Mouse (Mus musculus): ENCODE data around the gene Irf2. TPM values are rescaled to one million over a fixed set of nuclear protein-coding genes. Genes with fewer than 3 reads are reported as not detected.
A peak's percentile ranks its signal among the peaks of the same experiment; 100 is the strongest.

Irf2 gene
- total RNA-seq, 2 experiments from 2014 or later = 54.9 to 72.7 TPM

- DNase-seq (ENCODE audit: low spot score in 2 of 2) = no peak
Measured at GRCm38 (mm10) chr8:46755731-46756333, 16.3 kb downstream of the Irf2 start.

- no peak for DNase-seq (ENCODE audit: low spot score in 2 of 2)
Measured at GRCm38 (mm10) chr8:46757613-46758012, 18.1 kb downstream of the Irf2 start.

GRCm38 (mm10) chr8:46758131-46758530 lies 18.6 kb downstream of the Irf2 start:
- DNase-seq (ENCODE audit: low spot score in 2 of 2) = no peak

DNA sequence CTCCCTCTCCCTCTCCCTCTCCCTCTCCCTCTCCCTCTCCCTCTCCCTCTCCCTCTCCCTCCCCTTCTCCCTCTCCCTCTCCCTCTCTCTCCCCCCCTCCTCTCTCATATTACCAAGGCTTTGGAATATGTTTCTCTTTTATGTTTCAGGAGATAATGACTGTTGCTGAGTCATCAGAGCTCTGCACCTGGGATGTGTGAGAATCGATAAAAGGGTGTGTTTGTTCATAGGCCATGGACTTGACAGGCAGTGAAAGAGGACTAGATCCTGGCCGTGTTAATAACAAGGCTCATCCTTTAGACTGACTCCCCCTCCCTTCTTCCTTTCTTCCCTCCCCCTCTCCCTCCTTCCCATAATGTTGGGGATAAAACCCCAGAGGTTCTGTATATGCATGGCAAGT lies 19.1 kb downstream of the Irf2 start:
- no peak for DNase-seq (ENCODE audit: low spot score in 2 of 2)

DNA sequence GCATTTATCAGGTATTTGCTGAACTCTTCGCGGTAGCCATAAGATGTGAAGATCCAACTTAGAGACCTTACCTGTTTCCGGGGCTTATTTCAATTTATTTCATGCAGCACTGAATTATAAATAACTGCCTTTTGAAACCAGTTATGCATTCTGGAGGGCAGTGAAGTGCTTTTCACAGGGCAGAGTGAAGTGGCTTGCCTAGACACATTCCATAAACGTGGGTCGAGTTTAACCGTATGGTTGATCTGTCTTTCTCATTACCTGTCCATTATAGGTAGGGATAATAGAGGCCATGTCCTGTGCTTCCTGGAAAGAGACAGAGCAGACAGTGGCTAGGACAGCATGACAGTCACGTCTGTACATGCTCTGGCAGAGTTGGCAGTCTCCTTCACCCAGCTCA lies 20.0 kb downstream of the Irf2 start:
- no peak for DNase-seq (ENCODE audit: low spot score in 2 of 2)

DNA sequence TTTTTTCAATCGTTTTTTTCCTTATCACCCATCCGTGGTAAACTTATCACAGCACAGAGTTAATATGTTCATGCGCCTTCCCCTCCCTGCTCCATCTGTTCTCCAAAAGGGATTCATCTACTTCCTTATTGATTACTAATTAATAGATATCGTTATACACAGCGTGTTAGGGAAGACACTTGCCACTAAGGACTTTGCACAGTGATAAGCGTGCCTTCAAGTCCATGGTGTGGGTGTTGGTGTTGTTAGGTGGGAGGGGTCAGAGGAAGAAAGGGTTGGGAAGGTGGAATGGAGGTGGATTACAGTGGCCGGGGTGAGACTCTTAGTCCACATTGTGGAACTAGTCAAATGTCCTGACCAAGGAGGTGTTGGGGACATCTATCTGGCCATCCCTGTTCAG lies 21.2 kb downstream of the Irf2 start:
- no peak for DNase-seq (ENCODE audit: low spot score in 2 of 2)

GRCm38 (mm10) chr8:46761454-46761853 lies 21.9 kb downstream of the Irf2 start:
- DNase-seq (ENCODE audit: low spot score in 2 of 2) = no peak

GRCm38 (mm10) chr8:46769408-46770180 lies 30.1 kb downstream of the Irf2 start:
- peak in 1 of 2 experiments; percentile 65 for DNase-seq (ENCODE audit: low spot score in 2 of 2)

DNA sequence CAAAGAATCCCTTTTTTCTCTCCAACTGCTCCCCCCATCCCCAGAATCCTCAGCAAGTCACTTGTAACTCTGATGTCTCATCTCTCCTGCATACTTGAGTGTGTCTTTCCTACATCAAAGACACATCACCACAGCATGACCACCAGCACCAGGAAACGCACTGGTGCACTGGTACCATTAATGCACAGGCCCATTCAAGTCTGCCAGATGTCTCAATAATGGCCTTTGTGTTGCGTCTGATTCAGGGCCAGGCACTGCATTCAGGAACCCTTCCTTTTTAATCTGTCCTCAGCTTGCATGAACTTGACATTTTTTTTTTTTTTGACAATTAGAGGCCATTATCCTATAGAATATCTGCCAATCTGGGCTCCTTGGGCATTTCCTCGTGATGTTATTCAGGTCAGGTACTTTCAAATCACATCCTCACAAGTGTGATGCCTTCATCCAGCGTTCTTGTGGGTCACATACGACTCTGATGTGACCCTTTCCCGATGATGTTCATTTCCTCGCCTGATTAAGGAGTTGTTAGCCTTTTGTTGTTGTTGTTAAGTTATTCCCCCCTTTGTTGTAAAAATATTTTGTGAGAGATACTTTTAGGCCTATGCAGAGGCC lies 31.5 kb downstream of the Irf2 start:
- no peak for DNase-seq (ENCODE audit: low spot score in 2 of 2)

- no peak for DNase-seq (ENCODE audit: low spot score in 2 of 2)
Measured at GRCm38 (mm10) chr8:46772801-46773200, 33.3 kb downstream of the Irf2 start.

GRCm38 (mm10) chr8:46777760-46778460 lies 38.4 kb downstream of the Irf2 start:
- DNase-seq (ENCODE audit: low spot score in 2 of 2) = no peak

GRCm38 (mm10) chr8:46781067-46781657 lies 41.6 kb downstream of the Irf2 start:
- no peak for DNase-seq (ENCODE audit: low spot score in 2 of 2)

DNA sequence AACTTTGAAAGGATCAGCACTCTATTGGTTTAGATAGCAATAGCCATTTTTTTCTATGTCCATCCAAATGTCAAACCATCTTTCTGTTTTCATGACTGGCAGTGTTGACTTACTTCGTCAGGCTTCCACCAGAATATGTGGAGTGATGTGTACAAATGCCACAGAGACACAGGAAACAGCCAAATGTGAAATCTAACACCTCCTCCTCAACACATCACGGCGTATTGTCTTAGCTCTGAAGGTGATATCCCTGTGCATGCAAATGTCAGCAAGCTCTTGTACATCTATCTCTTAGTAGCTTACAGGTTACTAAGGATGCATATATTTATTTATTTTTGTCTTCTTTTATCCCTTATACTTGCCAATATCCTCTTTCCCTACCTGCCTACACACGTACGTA lies 42.7 kb downstream of the Irf2 start:
- no peak for DNase-seq (ENCODE audit: low spot score in 2 of 2)

GRCm38 (mm10) chr8:46785070-46785469 lies 45.5 kb downstream of the Irf2 start:
- no peak for DNase-seq (ENCODE audit: low spot score in 2 of 2)

GRCm38 (mm10) chr8:46785926-46786325 lies 46.4 kb downstream of the Irf2 start:
- no peak for DNase-seq (ENCODE audit: low spot score in 2 of 2)

DNA sequence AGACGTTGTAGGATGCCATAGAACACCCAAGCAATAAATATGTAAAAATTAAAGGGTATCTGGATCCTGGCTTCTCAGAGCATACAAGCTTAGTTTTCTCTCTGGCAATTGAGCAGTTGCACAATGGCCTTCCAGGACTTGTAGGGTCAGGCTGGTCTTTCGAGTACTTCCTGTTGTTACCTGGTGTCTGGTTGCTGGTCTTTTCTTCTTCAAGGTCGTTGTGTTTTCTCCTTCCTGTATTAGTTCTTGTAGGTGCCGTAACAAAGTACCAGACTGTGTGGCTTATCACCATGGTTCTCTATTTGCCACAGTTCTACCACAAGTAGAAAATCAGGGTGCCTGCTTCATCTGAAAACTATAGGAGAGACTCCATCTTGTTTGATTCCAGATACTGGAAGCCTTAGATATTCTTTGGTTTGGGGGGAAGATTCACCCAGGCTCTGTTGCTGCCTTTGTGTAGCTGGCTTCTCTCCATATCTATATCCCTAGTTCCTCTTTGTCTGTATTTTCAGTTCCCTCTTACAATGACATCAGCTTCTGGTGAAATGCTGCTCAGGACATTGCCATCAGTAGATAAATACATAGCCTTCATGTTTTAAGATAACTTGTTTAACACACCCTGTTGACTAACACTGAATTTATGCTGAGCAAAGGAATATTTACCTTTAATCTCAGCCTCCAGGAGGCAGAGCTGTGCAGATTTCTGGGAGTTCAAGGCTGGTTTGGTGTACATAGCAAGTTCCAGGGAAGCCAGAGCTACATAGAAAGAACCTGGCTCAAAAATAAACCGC lies 49.8 kb downstream of the Irf2 start:
- no peak for DNase-seq (ENCODE audit: low spot score in 2 of 2)

DNA sequence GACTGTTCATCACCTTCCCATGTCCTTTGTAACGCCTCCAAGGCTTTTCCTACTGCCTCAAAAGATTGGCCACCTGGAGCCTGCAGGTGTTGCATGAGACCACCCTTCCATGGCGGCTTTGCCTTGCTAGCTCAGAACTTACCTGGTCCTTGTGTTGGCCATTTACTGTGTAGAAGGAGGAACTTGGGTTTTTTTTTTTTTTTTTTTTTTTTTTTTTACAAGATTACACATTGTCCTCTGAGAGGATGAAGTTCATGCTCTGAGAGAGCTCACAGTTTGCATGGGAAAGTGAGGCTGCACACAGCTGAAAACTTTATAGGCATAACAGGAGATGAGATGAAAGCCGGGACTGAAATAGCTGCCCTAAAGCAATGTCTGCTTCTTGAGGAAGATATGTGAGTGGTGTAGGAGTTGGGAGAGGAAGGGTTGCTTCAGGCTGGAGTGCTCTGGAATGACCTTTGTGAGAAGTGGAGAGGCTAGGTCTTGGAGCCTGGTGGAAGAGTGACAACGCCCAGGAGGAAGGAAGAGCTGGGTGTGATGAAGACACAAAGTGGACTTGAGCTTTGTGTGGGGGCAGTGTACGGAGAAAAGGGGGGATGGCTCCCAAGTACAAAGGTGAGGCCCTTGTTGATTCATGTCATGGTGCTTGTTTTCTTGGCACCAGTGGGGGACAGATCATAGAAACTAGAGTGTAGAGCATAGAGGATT lies 52.3 kb downstream of the Irf2 start:
- DNase-seq (ENCODE audit: low spot score in 2 of 2) = no peak

- no peak for DNase-seq (ENCODE audit: low spot score in 2 of 2)
Measured at GRCm38 (mm10) chr8:46792653-46793052, 53.1 kb downstream of the Irf2 start.

DNA sequence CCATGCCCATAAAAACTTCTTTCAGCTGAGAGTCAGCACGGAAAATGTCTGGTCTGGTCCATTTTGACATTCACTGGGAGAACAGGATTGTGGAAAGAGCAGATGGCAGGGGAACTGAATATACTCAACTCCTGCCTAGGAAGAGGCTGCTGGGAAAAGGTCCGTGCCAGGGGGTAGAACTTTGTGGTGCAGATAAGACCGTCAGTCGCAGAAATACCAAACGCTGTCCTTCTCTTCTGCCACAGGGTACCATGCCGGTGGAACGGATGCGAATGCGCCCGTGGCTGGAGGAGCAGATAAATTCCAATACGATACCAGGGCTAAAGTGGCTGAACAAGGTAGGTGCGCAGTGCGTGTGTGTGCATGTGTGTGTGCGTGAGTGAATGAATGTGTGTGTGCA lies 53.7 kb downstream of the Irf2 start:
- no peak for DNase-seq (ENCODE audit: low spot score in 2 of 2)

DNA sequence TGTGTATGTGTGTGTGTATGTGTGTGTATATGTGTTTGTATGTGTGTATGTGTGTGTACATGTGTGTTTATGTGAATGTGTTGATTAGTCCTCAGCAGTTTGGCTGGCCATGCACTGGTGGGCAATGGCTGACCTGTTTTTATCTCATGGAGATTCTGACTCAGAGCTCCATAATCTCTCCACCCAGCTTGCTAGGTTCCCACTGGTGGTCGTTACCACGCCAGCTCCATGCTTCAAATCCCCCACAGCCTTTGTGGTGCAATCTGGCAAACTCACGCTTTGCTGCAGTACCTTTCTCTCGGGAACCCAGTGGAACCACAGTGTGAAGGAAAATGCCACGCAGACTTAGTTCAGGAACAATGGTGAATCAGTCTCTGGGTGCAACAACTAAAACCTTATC lies 54.8 kb downstream of the Irf2 start:
- no peak for DNase-seq (ENCODE audit: low spot score in 2 of 2)
